Mouse (Mus musculus): ENCODE data around the gene Zc3h15.

Zc3h15 gene

DNA sequence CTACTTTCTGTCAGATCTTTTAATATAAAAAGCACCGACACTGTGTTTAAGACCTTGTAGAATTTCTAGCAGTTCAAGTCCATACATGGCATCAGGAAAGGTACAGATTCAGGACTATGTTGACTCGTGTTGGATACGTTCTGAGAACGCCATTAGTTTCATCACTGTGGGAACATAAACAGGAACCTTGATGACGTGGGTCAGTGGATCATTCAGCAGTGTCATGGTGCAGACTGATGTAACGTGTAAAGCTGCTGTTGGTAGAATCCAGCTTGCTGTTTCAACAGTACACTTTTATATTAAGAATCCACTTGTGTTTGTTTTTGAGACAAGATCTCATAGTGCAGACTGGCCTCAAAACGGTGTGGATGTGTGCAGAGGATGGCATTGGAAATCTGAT is 28.8 kb downstream of the Zc3h15 start:
- in situ Hi-C loops (cut with MboI, MseI) = loop anchor here (5.0 kb wide), 1 partner anchor 69 kb away; no protein-coding TSS in a partner anchor

DNA sequence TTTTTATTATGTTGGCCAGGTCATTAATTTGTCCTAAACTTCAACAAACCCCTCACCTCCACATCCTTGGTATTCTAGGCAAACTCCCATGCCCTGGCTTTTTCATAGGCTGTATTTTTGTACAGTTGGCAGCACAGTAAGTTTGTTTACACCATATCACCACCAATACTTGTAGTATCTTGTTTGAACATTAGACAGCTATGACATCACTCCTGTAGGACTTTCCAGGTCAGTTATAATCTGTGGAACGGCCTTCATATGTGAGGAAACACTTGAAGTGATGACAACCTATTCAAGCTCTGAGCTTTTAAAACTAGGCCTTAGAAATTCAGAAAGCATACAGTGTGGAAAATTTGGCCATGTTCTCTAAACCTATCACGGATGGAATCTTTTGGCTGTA is 29.6 kb downstream of the Zc3h15 start:
- in situ Hi-C loops (cut with MboI, MseI) = loop anchor here (5.0 kb wide), 1 partner anchor 68 kb away; no protein-coding TSS in a partner anchor

DNA sequence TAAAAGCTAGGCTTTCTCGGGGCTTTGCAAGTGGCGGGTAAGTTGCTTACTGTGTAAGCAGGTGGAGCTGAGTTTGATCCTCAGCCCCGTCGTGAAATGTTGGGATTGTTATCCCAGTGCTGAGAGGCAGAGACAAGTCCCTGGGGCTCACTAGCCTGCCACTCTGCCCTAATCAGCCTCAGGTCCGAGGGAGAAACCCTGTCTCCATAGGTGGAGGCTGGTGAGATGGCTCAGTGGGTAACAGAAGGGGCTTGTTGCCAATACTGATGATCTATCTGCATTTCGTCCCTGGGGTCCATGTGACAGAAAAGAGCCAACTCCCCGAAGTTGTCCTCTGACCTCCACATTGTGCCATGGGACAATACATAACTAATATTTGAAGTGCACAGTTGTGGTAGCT is 30.2 kb downstream of the Zc3h15 start:
- in situ Hi-C loops (cut with MboI, MseI) = loop anchor here (5.0 kb wide), 1 partner anchor 68 kb away; no protein-coding TSS in a partner anchor

DNA sequence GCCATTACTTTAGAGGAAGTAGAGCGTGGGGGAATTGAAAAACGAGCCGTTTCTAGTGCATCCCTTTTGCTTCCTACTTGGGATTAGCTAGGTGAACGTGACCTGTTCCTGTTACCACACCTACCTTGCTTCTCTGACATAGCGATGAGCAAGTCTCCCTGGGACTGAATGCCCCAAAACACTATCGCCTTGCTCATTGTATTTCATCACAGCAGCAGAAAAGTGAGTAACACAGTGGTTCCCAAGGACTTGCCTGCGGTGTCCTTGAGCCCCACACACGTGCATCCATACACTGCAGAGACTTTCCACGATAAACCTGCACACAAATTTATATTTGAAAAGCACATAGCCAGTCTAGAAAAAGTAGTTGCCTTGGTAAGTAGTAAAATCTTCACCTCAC is 30.7 kb downstream of the Zc3h15 start:
- in situ Hi-C loops (cut with MboI, MseI) = loop anchor here (5.0 kb wide), 1 partner anchor 67 kb away; no protein-coding TSS in a partner anchor

DNA sequence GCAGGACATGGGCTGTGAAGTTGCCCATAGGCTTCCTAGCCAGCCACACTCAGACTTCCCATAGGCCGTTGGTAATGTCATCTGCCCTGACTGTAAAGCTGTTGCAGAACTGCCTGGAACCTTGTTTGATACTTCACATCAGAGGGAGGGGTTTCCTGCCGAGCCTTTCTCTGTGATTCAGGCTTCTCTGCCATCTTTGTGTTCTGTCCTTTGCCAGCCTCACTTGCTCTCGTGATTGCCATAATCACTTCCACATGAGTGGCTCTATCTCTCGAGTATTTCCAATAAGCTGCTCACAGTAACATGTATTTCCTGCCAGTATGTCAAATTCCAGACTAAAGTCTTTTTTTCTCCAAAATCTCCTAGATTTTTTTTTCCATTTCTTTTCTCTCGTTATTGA is 31.4 kb downstream of the Zc3h15 start:
- in situ Hi-C loops (cut with MboI, MseI) = no loop called here

DNA sequence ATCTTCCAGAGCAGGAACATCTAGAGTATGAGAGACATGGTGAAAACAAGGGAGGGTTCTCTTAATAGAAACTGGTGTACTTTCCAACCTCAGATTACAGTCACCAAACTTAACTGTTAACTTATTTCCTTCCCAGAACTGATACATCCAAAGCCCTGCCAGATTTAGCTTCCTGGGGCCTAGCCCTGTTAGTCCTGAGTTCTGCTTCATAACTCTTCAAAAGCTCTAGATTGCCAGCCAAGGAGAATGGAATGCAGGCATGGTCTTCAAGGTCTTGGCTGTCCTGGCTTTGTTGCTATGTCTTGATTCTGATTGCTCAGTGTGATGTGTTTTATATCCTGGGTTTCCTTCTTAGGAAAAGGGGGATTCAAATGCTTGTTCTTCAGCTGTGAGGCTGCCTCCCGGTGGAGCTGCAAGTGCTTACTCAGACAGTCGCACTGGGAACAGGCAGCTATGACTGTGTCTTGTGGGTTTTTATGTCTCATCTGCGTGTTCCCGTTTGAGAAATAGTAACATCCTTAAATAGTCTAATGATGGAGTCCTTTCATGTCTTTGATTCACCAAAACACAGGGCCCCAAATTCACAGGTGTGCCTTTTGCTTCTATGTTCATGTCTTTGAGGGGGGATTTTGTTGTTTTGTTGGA is 32.1 kb downstream of the Zc3h15 start:
- in situ Hi-C loops (cut with MboI, MseI) = no loop called here

DNA sequence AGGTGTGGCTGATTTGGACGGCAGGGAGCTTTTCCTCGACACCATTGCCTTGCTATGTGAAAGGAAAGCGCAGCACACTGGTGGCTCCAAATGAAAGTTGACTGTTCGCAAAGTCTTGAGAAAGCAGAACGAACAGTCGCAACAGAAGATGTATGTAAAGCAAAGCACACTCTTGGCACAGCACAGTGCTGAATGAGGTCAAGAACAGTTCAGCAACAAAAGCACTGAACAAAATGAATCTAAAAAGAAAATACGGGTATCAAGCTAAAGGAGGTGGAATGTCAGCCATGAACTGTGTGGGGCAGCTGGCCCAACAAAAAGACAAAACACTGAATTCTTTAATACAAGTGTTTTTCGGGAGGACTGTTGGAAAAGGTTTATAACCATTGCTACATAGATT is 37.1 kb downstream of the Zc3h15 start:
- in situ Hi-C loops (cut with MboI, MseI) = no loop called here

DNA sequence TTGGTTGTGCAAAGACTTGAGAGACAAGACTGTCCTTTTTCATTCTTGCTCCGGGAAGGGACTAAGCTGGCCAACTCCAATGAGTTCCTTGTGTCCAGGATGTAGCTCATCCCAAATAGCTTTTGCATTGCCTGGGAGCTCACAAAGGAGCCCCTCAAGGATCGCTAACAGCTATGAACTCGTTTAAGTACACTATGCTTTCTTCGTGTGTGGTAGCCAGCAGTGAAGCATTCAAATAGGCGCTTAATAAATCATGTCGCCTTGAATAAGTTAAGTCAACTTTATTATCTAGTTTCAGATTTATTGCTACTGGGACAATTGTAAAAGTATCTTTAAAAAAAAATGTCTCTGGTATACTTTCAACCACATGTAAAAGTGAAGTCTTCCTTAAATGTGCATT is 37.5 kb downstream of the Zc3h15 start:
- in situ Hi-C loops (cut with MboI, MseI) = no loop called here

DNA sequence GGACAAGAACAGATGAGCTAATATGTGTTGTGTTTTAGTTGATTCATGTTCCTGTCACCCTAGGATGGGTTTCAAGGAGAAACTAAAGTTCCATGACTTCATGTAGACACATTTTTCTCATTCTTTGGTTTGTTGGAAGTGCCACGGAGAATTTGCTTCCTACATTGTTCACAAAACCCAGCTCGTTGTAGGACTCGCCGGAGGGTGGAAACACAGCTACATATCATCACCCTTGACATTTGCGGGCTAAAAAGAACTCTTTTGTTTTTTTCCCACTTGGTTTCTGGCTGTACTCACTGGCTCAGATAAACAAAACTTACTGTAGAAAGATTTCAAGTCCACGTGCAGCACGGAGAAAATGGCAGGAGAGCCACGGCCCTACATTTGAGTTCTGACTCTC is 38.0 kb downstream of the Zc3h15 start:
- in situ Hi-C loops (cut with MboI, MseI) = no loop called here

DNA sequence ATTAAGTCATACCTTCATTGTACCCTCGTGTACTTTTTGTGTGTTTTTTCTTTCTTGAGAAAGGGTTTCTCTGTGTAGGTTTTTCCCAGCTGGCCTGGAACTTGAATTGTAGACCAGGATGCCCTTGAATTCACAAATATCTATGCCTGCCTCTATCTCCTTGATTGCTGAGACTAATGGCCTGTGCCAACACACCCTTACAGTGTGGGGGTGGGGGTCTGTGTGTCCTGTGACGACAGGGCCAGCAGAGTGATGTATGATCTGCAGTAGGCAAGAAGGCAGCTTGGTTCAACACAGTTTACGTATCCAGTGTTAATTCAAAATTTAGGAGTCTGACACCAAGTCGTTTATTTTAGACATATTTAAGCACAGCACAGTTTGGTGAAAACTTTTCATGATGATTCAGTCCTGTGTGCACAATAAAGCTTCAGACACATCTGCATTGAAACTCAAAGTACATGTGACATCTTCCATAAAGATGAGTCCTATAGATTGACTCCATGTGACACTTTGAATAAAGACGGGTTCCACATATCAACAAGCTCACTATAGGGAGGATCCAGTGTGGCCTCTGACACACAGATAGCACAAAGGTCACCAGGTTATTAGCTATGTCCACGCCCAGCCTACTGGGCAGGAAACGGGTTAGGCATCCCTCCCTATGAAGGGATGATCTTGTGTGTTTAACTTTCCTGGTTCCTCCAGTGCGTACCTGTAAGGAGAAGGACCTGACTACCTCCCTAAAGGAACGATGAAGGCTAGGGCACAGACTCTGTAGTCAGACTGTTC is 39.7 kb downstream of the Zc3h15 start:
- in situ Hi-C loops (cut with MboI, MseI) = no loop called here

DNA sequence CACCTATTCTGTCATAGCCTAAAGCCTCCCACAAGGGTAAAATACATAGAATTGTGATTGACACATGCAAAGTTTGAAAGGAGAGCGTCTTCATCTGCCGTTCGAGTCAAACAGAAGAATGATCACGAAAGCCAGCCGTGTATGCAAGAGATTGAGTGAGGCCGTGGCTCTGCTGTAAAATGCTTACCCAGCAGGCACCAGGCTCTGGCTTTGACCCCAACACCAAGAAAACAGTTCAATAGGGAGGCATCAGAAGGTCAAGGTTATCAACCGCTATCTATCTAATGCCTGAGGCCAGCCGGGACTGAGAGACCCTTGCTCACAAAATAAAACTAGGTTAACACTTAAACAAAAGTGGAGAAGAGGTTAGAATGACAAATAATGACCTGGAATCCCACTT is 40.5 kb downstream of the Zc3h15 start:
- in situ Hi-C loops (cut with MboI, MseI) = no loop called here

DNA sequence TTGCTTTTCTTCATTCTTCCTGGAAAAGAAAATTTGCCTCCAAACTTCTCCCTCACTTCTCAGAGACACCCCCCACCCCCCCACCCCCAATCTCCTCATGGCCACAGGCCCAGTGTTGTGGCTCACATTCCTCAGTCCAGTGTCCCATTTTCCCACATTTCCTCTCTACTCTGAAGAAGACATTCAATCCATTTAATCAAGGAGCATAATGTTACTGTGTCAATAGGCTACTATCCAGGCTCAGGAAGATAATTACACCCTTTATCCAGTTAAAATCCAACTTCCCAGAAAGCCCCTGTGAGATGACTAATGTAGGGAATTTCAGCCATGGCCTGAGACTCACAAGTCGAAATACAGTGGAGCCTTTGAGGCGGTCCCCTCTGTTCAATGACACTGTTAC is 46.1 kb downstream of the Zc3h15 start:
- in situ Hi-C loops (cut with MboI, MseI) = no loop called here

DNA sequence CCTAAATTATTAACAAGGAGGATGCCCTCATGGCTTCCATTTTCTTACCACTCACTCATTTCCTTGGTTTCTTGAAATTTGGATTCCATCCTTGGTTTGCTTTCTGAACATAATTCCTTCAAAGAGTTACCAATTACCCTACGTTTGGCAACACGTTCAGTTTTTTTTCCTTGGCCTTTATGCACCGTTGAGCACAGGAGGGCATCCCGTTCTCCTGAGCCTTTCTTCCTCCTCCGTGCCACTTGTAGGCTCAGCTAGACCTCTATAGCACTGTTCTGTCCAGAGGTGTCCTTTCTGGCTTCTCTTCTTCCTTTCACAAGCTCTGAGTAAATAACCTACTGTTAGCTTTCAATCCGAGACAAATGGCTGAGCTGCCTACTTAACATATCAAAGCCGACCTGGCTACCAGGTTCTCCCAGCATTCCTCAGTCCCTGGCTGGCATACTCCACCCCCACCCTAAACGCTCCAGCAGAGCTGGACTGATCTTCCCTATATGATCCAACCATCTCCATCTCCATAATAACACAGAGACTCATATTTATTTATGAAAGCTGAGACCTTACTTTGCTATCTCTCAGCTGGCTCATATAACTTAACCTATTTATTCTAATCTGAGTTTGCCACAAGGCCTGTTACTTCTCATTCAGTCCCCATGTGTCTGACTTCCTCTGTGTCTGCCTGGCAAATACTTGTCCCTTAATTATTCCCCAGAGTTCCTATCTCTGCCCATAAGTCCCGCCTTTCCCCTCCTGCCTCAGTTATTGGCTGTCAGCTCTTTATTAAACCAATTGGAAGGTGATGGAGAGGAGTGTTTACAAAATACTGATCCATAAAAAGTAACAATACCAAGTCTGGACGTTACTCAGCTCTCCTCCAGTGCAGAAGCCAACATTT is 48.7 kb downstream of the Zc3h15 start:
- in situ Hi-C loops (cut with MboI, MseI) = no loop called here

DNA sequence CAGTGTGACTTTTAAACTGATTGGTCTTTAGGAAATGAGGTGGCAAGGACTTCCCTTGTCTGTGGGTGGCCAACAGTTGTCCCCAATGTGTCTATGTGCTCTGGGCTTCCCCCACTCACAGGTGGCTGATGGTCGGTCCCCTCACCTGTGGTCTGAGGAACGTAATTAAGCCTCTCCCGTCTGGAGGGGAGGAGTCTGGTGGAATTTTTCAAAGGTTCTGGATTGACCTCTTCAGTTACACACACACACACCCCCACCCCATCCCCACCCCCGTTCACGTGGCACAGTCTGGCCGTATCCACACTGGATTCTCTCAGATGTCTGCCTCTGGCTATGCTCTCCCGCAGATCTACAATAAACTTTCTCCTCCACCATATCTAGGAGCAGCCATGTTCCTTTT is 49.8 kb downstream of the Zc3h15 start:
- in situ Hi-C loops (cut with MboI, MseI) = no loop called here

DNA sequence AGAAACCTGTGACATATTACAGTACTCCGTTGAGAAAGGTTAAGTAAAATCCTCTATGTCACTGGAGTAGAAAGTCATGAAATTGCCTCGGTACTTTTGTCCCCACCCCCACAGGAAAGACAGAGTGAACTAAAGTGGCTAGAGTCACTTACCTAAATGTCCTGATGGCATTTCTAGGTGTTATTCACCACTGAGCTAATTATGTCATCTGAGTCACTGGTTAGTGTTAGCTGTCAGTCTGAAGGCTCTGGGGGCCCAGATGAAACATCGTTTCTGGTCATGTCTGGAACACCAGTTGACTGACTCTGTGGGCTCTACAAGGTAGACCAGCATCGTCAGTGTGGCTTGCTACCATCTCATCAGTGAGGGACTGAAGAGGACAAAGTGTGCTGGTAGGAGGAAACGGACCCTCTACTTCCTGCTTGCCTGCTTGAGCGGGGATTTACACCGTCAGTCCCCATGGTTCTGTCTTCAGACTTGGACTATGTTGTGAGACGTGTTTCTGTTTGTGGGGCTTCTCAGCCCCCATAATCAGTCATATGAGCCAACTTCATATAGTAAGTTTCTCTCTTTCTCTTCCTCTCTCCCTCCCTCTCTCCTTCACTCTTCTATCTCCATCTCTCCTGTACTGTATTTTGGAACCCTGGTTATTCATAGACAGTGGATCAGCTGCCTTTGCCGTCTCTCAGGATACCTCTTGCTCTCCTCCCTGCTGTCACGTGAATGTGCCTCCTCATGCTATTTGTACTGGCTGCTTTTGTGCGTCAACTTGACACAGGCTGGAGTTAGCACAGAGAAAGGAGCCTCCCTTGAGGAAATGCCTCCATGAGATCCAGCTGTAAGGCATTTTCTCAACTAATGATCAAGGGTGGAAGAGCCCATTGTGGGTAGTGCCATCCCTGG is 51.4 kb downstream of the Zc3h15 start:
- in situ Hi-C loops (cut with MboI, MseI) = no loop called here

DNA sequence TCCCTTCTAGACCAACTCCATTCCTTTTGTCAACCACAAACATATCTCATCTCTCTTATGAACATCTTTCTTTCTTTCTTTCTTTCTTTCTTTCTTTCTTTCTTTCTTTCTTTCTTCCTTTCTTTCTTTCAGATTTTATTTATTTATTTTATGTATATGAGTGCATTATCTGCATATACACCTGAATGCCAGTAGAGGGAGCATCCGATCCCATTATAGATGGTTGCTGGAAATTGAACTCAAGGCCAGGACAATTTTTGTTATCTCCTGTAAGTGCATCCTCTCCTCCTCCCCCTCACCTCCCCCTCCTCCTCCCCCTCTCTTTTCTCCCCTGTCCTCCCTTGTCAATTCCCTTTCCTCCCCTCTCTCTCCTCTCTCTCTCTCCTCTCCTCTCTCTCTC is 54.2 kb downstream of the Zc3h15 start:
- in situ Hi-C loops (cut with MboI, MseI) = no loop called here

DNA sequence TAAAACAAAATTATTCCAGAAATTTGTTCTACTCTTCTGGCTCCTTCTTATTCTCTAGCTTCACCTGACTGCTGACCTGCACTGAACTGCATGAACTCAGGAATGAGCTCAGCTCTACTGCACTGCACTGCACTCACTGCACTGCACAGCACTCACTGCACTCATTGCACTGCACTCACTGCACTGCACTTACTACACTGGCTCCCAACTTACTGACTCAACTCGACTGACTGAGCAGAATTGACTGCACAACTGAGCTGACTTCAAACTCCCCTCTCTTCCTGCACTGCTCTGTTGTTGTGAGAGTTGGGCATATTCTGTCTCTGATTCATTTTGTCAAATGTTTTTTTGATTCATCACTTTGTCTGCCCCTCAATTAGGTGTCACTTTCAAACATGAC is 55.1 kb downstream of the Zc3h15 start:
- in situ Hi-C loops (cut with MboI, MseI) = no loop called here

DNA sequence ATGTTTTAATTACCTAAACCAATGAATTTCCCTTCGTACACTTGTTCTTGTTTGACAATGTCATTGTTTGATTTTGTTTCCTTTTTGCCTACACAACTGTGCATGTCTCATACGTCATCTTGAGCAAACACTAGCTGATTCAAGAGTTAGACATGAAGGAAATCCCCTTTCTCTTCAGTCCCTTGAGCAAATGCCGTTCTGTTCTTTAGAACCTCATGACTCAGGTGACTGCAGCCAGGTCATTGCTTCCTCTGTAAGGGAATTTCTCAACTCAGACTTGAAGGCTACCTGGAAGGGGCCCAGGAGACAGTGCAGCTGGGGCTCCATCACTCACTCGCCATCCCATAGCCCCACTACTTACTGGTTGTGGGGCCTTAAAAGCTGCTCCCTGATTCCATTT is 56.4 kb downstream of the Zc3h15 start:
- in situ Hi-C loops (cut with MboI, MseI) = no loop called here

DNA sequence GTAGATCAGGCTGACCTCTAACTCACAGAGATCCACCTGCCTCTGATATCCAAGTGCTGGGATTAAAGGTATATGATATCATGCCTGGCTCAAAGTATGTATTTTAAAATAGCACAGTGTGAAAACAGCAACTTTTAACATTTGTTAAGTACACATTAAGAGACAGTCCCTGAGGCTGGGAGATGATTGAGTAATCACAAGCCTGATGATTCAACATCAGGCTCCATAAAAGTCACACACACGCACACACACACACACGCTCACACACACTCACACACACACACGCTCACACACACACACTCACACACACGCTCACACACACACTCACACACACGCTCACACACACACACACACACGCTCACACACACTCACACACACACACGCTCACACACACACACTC is 58.2 kb downstream of the Zc3h15 start:
- in situ Hi-C loops (cut with MboI, MseI) = no loop called here

DNA sequence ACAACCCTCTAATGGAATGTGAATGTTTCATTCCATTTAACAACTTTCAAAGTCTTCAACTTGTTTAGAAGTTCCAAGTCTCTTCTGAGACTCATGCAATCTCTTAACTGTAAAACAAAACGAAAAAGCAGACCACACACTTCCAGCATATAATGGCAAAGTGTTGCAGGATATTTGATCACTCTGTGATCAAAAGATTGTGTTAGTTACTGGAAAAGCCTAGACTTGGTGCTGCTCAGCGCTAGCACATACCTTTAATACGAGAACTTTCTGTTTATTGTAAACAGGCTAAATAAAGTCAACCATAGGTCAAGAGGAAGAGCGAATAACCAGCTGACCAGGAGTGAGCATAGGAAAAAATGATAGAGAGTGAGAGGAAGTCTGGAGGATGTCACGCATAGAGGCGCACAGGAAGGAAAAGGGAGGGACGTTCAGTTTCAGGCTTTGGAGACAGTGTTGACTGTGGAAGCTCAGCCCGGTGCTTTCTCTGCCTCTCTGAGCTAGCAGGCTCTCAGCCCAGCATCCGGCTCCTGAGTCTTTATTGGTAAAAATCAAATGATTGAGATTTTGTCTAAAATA is 61.4 kb downstream of the Zc3h15 start:
- in situ Hi-C loops (cut with MboI, MseI) = no loop called here

Measured in regulatory T cell (primary cell).